Mouse (Mus musculus) G1E-ER4 (cell line): ENCODE results near the gene Cav2. TPM values are rescaled to one million over a fixed set of nuclear protein-coding genes. Genes with fewer than 3 reads are reported as not detected.

Experiments used
- GATA1 ChIP-seq: IDR thresholded peaks from one replicate; pipeline ENCODE4 v1.8.0; 2012; ENCODE audit warnings: low read length, inconsistent platforms
- polyA plus RNA-seq: library from polyadenylated mRNA; stranded (reverse); fragments of >175 nt; gene quantifications from 2 replicates; pipeline ENCODE4 v1.2.3, GENCODE M21; 2012

Gene Cav2
- not detected in 2 replicates for polyA plus RNA-seq

GRCm38 (mm10) chr6:17280939-17281756, at the start of gene Cav2:
TSS of gene Cav2 (plus strand) at chr6:17281185.
- TF ChIP-seq GATA1, result no peak

GRCm38 (mm10) chr6:17239693-17240092, 41.3 kb upstream of the Cav2 start:
- TF ChIP-seq GATA1, result no peak

- TF ChIP-seq GATA1, result no peak
These were observed 40.0 kb upstream of the Cav2 start for GRCm38 (mm10) chr6:17241013-17241412.

- TF ChIP-seq GATA1, result no peak
These were observed 34.0 kb upstream of the Cav2 start for GRCm38 (mm10) chr6:17246959-17247358.

- no peak for TF ChIP-seq GATA1
These were observed 33.3 kb upstream of the Cav2 start for GRCm38 (mm10) chr6:17247673-17248072.

- TF ChIP-seq GATA1, result no peak
These were observed 32.7 kb upstream of the Cav2 start for GRCm38 (mm10) chr6:17248241-17248640.

GRCm38 (mm10) chr6:17251958-17252357, 29.0 kb upstream of the Cav2 start:
- no peak for TF ChIP-seq GATA1

- no peak for TF ChIP-seq GATA1
These were observed 22.8 kb upstream of the Cav2 start for GRCm38 (mm10) chr6:17258142-17258541.

- TF ChIP-seq GATA1, result no peak
These were observed 22.1 kb upstream of the Cav2 start for GRCm38 (mm10) chr6:17258911-17259310.

GRCm38 (mm10) chr6:17262786-17263185, 18.2 kb upstream of the Cav2 start:
- no peak for TF ChIP-seq GATA1

GRCm38 (mm10) chr6:17265043-17265442, 15.9 kb upstream of the Cav2 start:
- no peak for TF ChIP-seq GATA1

GRCm38 (mm10) chr6:17266466-17266865, 14.5 kb upstream of the Cav2 start:
- no peak for TF ChIP-seq GATA1

- TF ChIP-seq GATA1, result no peak
These were observed 2.6 kb upstream of the Cav2 start for GRCm38 (mm10) chr6:17278366-17278765.

GRCm38 (mm10) chr6:17281757-17282092, 740 bp downstream of the Cav2 start:
- no peak for TF ChIP-seq GATA1

- no peak for TF ChIP-seq GATA1
These were observed 1.2 kb downstream of the Cav2 start for GRCm38 (mm10) chr6:17282159-17282558.

GRCm38 (mm10) chr6:17283834-17284233, 2.8 kb downstream of the Cav2 start:
- no peak for TF ChIP-seq GATA1

GRCm38 (mm10) chr6:17286381-17286780, 5.4 kb downstream of the Cav2 start:
- TF ChIP-seq GATA1, result no peak
